Mouse (Mus musculus) forebrain, embryonic 10.5 days (tissue): ENCODE measurements around the gene Sec14l5. TPM values are rescaled to one million over a fixed set of nuclear protein-coding genes. Genes with fewer than 3 reads are reported as not detected.

Experiments
- DNase-seq: peaks from one replicate; pipeline ENCODE4 v3.0.0-alpha.2; 2017; ENCODE audit warnings: low spot score; ENCODE audit errors: extremely low spot score
- H3K27ac ChIP-seq: fragments of 300-500 bp; sonication (generic); 2 replicates; pipeline ENCODE4 v1.5.1; 2016; ENCODE audit warnings: mild to moderate bottlenecking
- H3K27me3 ChIP-seq: fragments of 300-500 bp; sonication (generic); 2 replicates; pipeline ENCODE4 v1.6.1; 2016; ENCODE audit warnings: mild to moderate bottlenecking; ENCODE audit not compliant: poor library complexity, severe bottlenecking
- H3K36me3 ChIP-seq: fragments of 300-500 bp; sonication (generic); replicated peaks from 2 replicates; pipeline ENCODE4 v1.6.1; 2016; ENCODE audit warnings: mild to moderate bottlenecking, moderate library complexity
- H3K4me1 ChIP-seq: fragments of 300-500 bp; sonication (generic); 2 replicates; pipeline ENCODE4 v1.6.1; 2016
- H3K4me3 ChIP-seq: fragments of 300-500 bp; sonication (generic); 2 replicates; pipeline ENCODE4 v1.5.1; 2016; ENCODE audit warnings: mild to moderate bottlenecking, moderate library complexity
- H3K9me3 ChIP-seq: fragments of 300-500 bp; sonication (generic); 2 replicates; pipeline ENCODE4 v1.6.1; 2016; ENCODE audit warnings: mild to moderate bottlenecking, moderate library complexity
- WGBS: fragments of 180-500 bp; shearing (Covaris S2); methylation state at CpG from one replicate; pipeline ENCODE4 v1.1.7; 2016; 5-methylcytosine and 5-hydroxymethylcytosine counted together
- polyA plus RNA-seq: library from polyadenylated mRNA; unstranded; fragments of >200 nt; fragmentation: Nextera tagmentation; extraction: Ambion mirVana; gene quantifications from 2 replicates; pipeline ENCODE4 v1.2.1, GENCODE M21; 2016

The Sec14l5 gene
- polyA plus RNA-seq, 1 experiment from 2014 or later, result 0.09 TPM

GRCm38 (mm10) chr16:5134623-5135330 lies 12.1 kb upstream of the Sec14l5 start:
- peaks cover 63% of the 10 kb centered on the region for H3K27me3 ChIP-seq
- WGBS, result 88% methylated on average over 14 of the region's 14 CpGs
- no peak for DNase-seq

GRCm38 (mm10) chr16:5135551-5136261 lies 11.2 kb upstream of the Sec14l5 start:
- WGBS, result 80% methylated on average over 8 of the region's 8 CpGs
- Histone ChIP-seq H3K27me3 (peaks cover 54% of the 10 kb centered on the region), H3K27ac (no peak overlapping the region), H3K36me3 (no peaks in the 10 kb centered on the region), H3K9me3 (no peaks in the 10 kb centered on the region), H3K4me1 (peaks cover 34% of the 10 kb centered on the region), H3K4me3 (no peak overlapping the region)
- no peak for DNase-seq

More at GRCm38 (mm10) chr16:5134623-5135330, 12.1 kb upstream of the Sec14l5 start:
- Histone ChIP-seq H3K27ac (no peak overlapping the region), H3K4me1 (peaks cover 34% of the 10 kb centered on the region), H3K4me3 (no peak overlapping the region), H3K9me3 (no peaks in the 10 kb centered on the region), H3K36me3 (no peaks in the 10 kb centered on the region)

- H3K27me3 ChIP-seq, result peaks cover 46% of the 10 kb centered on the region
- no peak overlapping the region for H3K27ac ChIP-seq
- 41% methylated on average over 4 of the region's 4 CpGs for WGBS
- no peak overlapping the region for H3K4me3 ChIP-seq
- no peaks in the 10 kb centered on the region for H3K9me3 ChIP-seq
- H3K4me1 ChIP-seq, result peaks cover 28% of the 10 kb centered on the region
- no peaks in the 10 kb centered on the region for H3K36me3 ChIP-seq
- no peak for DNase-seq
These were observed 10.4 kb upstream of the Sec14l5 start for GRCm38 (mm10) chr16:5136505-5136904.

- H3K36me3 ChIP-seq, result no peaks in the 10 kb centered on the region
These were observed 9.8 kb upstream of the Sec14l5 start for GRCm38 (mm10) chr16:5137006-5137540.

GRCm38 (mm10) chr16:5139741-5140140 lies 7.2 kb upstream of the Sec14l5 start:
- DNase-seq, result no peak
- Histone ChIP-seq H3K27me3 (peaks cover 14% of the 10 kb centered on the region), H3K36me3 (no peaks in the 10 kb centered on the region), H3K4me3 (no peak overlapping the region), H3K9me3 (no peaks in the 10 kb centered on the region), H3K27ac (no peak overlapping the region), H3K4me1 (peaks cover 17% of the 10 kb centered on the region)
- 46% methylated on average over 4 of the region's 4 CpGs for WGBS

More at GRCm38 (mm10) chr16:5137006-5137540, 9.8 kb upstream of the Sec14l5 start:
- WGBS, result 83% methylated on average over 12 of the region's 12 CpGs
- Histone ChIP-seq H3K27ac (no peak overlapping the region), H3K9me3 (no peaks in the 10 kb centered on the region), H3K27me3 (peaks cover 40% of the 10 kb centered on the region), H3K4me3 (no peak overlapping the region), H3K4me1 (peaks cover 23% of the 10 kb centered on the region)
- DNase-seq, result no peak

GRCm38 (mm10) chr16:5145570-5145969 lies 1.3 kb upstream of the Sec14l5 start:
- H3K4me1 ChIP-seq, result peaks cover 19% of the 10 kb centered on the region
- no peak overlapping the region for H3K27ac ChIP-seq
- H3K36me3 ChIP-seq, result no peaks in the 10 kb centered on the region
- peak overlapping the region; percentile 53 for H3K4me3 ChIP-seq
- peak; percentile 75 for DNase-seq
- WGBS, result under 1% methylated on average over 7 of the region's 7 CpGs
- H3K9me3 ChIP-seq, result no peaks in the 10 kb centered on the region
- H3K27me3 ChIP-seq, result peaks cover 42% of the 10 kb centered on the region

GRCm38 (mm10) chr16:5146367-5147036 lies 407 bp upstream of the Sec14l5 start:
- Histone ChIP-seq H3K4me1 (peaks cover 19% of the 10 kb centered on the region), H3K36me3 (no peaks in the 10 kb centered on the region), H3K9me3 (no peaks in the 10 kb centered on the region), H3K27ac (no peak overlapping the region), H3K4me3 (peak overlapping the region; percentile 53), H3K27me3 (peaks cover 45% of the 10 kb centered on the region)
- 2% methylated on average over 26 of the region's 26 CpGs for WGBS
- peak; percentile 87 for DNase-seq

GRCm38 (mm10) chr16:5150544-5150943 lies 3.6 kb downstream of the Sec14l5 start:
- Histone ChIP-seq H3K27me3 (peaks cover 41% of the 10 kb centered on the region), H3K4me1 (peaks cover 35% of the 10 kb centered on the region), H3K9me3 (no peaks in the 10 kb centered on the region), H3K36me3 (no peaks in the 10 kb centered on the region), H3K4me3 (no peak overlapping the region), H3K27ac (no peak overlapping the region)
- WGBS, result 63% methylated on average over 10 of the region's 10 CpGs
- no peak for DNase-seq

- peaks cover 19% of the 10 kb centered on the region for H3K27me3 ChIP-seq
- no peaks in the 10 kb centered on the region for H3K9me3 ChIP-seq
- H3K36me3 ChIP-seq, result no peaks in the 10 kb centered on the region
- peaks cover 22% of the 10 kb centered on the region for H3K4me1 ChIP-seq
- DNase-seq, result no peak
- WGBS, result 44% methylated on average over 6 of the region's 6 CpGs
- H3K4me3 ChIP-seq, result no peak overlapping the region
- H3K27ac ChIP-seq, result 0 out of 2 replicates have a peak overlapping the region, but pooled peaks have one; percentile 15
These were observed 6.6 kb downstream of the Sec14l5 start for GRCm38 (mm10) chr16:5153299-5154026.

GRCm38 (mm10) chr16:5155014-5155413 lies 8.1 kb downstream of the Sec14l5 start:
- Histone ChIP-seq H3K27ac (no peak overlapping the region), H3K36me3 (no peaks in the 10 kb centered on the region), H3K27me3 (0 out of 2 replicates have a peak, but pooled peaks cover 9% of the 10 kb centered on the region), H3K4me1 (peaks cover 22% of the 10 kb centered on the region), H3K4me3 (no peak overlapping the region), H3K9me3 (no peaks in the 10 kb centered on the region)
- DNase-seq, result no peak
- 62% methylated on average over 3 of the region's 3 CpGs for WGBS

GRCm38 (mm10) chr16:5156495-5156894 lies 9.6 kb downstream of the Sec14l5 start:
- Histone ChIP-seq H3K27ac (no peak overlapping the region), H3K9me3 (no peaks in the 10 kb centered on the region), H3K27me3 (0 out of 2 replicates have a peak, but pooled peaks cover 4% of the 10 kb centered on the region), H3K4me3 (no peak overlapping the region), H3K36me3 (no peaks in the 10 kb centered on the region), H3K4me1 (peaks cover 22% of the 10 kb centered on the region)
- no peak for DNase-seq
- 57% methylated on average over 2 of the region's 2 CpGs for WGBS

GRCm38 (mm10) chr16:5157113-5157512 lies 10.2 kb downstream of the Sec14l5 start:
- Histone ChIP-seq H3K27me3 (0 out of 2 replicates have a peak, but pooled peaks cover 4% of the 10 kb centered on the region), H3K9me3 (no peaks in the 10 kb centered on the region), H3K4me3 (no peak overlapping the region), H3K27ac (no peak overlapping the region), H3K4me1 (peaks cover 22% of the 10 kb centered on the region), H3K36me3 (no peaks in the 10 kb centered on the region)
- DNase-seq, result no peak
- 78% methylated on average over 3 of the region's 3 CpGs for WGBS
